Mouse (Mus musculus): Measurements from ENCODE around the gene Gab1.

DNA sequence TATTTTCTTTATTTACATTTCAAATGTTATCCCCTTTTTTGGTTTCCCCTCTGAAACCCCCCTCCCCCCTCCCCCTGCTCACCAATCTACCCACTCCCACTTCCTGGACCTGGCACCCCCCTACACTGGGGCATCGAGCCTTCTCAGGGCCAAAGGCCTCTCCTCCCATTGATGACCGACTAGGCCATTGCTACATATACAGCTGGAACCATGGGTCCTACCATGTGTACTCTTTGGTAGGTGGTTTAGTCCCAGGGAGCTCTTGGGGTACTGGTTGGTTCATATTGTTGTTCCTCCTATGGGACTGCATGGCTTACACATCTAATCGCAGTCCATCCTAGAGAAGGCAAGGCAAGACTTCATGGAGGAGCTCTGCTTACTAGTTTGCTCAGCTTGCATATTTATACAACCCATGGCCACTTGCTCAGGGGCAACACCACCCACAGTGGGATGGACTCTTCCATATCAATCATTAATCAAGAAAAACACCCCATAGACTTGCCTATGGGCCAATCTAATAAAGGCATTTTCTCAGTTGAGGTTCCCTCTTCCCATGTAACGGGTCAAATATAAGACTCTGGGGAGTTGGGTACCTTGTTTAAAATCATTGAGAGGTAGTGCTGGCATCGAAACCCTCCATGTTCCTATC is 48.3 kb downstream of the Gab1 start:
- TF ChIP-seq CTCF (IDR thresholded peaks at IDR 0.05), result no peak
- TF ChIP-seq EP300 (IDR thresholded peaks at IDR 0.05; ENCODE audit: insufficient read depth, low read depth, low read length), result no peak
